Mouse (Mus musculus): ENCODE results near the gene Klhl23.

- no peak for TF ChIP-seq GATA1 (IDR thresholded peaks at IDR 0.05; ENCODE audit: low read length)
- TF ChIP-seq TAL1 (IDR thresholded peaks at IDR 0.05; ENCODE audit: low read length) = no peak
These were observed 8.4 kb downstream of the Klhl23 start for GRCm38 (mm10) chr2:69830116-69830515.

Measured in erythroblast, embryonic 14.5 days (primary cell).